Mouse (Mus musculus): ENCODE measurements at regions not wholly inside any gene's neighbourhood (a gene's known extent, or its start where the extent isn't known, plus 50 kb on each side); places are given as distances from the start of the nearest gene placed in this dataset.

GRCm38 (mm10) chr3:148475862-148476261 is 514.5 kb downstream of the Adgrl2 start:
- TF ChIP-seq POLR2A (IDR thresholded peaks at IDR 0.05; ENCODE audit: borderline replicate concordance, low read depth, low read length) (no peak), CTCF (IDR thresholded peaks at IDR 0.05; ENCODE audit: low read depth, low read length) (no peak)
- no peak overlapping the region for H3K27ac ChIP-seq (ENCODE audit: insufficient read depth, low read depth, low read length)
- H3K4me3 ChIP-seq (ENCODE audit: insufficient read depth, low read length), result no peak overlapping the region
- no peaks in the 10 kb centered on the region for H3K4me1 ChIP-seq (ENCODE audit: control insufficient read depth, insufficient read depth, low read length)

GRCm38 (mm10) chr3:148472943-148473444 is 517.4 kb downstream of the Adgrl2 start:
- no peak for TF ChIP-seq POLR2A (IDR thresholded peaks at IDR 0.05; ENCODE audit: borderline replicate concordance, low read depth, low read length)
- TF ChIP-seq CTCF (IDR thresholded peaks at IDR 0.05; ENCODE audit: low read depth, low read length), result no peak
- Histone ChIP-seq H3K4me1 (ENCODE audit: control insufficient read depth, insufficient read depth, low read length) (no peaks in the 10 kb centered on the region), H3K4me3 (ENCODE audit: insufficient read depth, low read length) (no peak overlapping the region), H3K27ac (ENCODE audit: insufficient read depth, low read depth, low read length) (no peak overlapping the region)

DNA sequence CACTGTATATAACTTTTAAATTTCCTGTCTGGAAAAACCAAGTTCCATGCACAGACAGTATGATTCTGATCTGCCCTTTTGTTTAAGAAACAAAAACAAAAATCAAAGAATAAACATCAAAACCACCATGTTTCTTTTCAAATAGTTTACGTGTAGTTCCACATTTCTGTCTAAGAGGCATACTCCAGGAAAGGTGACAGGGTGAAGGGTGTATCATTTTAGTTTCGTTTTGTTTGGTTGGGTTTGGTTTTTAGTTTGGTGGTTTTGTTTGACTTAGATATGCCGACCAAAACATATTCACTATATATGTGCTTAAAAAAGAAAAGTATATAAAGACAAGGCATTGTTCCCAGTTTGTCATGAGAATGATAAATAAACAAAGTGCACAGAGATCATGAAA is 524.9 kb downstream of the Adgrl2 start:
- TF ChIP-seq CTCF (IDR thresholded peaks at IDR 0.05; ENCODE audit: low read depth, low read length), result no peak
- no peak for TF ChIP-seq POLR2A (IDR thresholded peaks at IDR 0.05; ENCODE audit: borderline replicate concordance, low read depth, low read length)
- no peak overlapping the region for H3K4me3 ChIP-seq (ENCODE audit: insufficient read depth, low read length)
- no peak overlapping the region for H3K27ac ChIP-seq (ENCODE audit: insufficient read depth, low read depth, low read length)
- no peaks in the 10 kb centered on the region for H3K4me1 ChIP-seq (ENCODE audit: control insufficient read depth, insufficient read depth, low read length)

- Histone ChIP-seq H3K4me3 (ENCODE audit: insufficient read depth, low read length) (no peak overlapping the region), H3K4me1 (ENCODE audit: control insufficient read depth, insufficient read depth, low read length) (no peaks in the 10 kb centered on the region), H3K27ac (ENCODE audit: insufficient read depth, low read depth, low read length) (no peak overlapping the region)
- TF ChIP-seq CTCF (IDR thresholded peaks at IDR 0.05; ENCODE audit: low read depth, low read length) (no peak), POLR2A (IDR thresholded peaks at IDR 0.05; ENCODE audit: borderline replicate concordance, low read depth, low read length) (no peak)
Measured at GRCm38 (mm10) chr3:148462791-148463190, 527.6 kb downstream of the Adgrl2 start.

- TF ChIP-seq CTCF (IDR thresholded peaks at IDR 0.05; ENCODE audit: low read depth, low read length), result no peak
- TF ChIP-seq POLR2A (IDR thresholded peaks at IDR 0.05; ENCODE audit: borderline replicate concordance, low read depth, low read length), result no peak
- Histone ChIP-seq H3K27ac (ENCODE audit: insufficient read depth, low read depth, low read length) (no peak overlapping the region), H3K4me3 (ENCODE audit: insufficient read depth, low read length) (no peak overlapping the region), H3K4me1 (ENCODE audit: control insufficient read depth, insufficient read depth, low read length) (no peaks in the 10 kb centered on the region)
Measured at GRCm38 (mm10) chr3:148448888-148449287, 541.5 kb downstream of the Adgrl2 start.

DNA sequence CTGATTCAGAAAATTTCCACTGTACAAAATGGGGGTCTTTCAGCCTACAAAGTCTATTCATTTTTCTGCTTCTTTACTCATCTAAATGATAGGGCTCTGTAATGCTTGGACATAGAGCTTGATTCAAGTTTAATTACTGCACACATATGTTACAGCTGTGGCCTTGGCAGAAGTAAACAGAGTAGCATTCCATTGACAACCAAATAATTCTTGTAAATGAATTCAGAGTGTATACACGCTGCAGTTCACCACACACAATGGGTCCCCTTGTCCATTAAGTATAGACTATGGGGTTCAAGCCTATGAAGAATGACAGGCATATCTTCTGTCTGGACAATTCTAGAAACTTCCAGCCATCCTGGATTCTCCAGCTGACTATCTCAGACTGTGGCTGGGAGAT is 541.9 kb downstream of the Adgrl2 start:
- Histone ChIP-seq H3K4me3 (ENCODE audit: insufficient read depth, low read length) (no peak overlapping the region), H3K27ac (ENCODE audit: insufficient read depth, low read depth, low read length) (no peak overlapping the region), H3K4me1 (ENCODE audit: control insufficient read depth, insufficient read depth, low read length) (no peaks in the 10 kb centered on the region)
- TF ChIP-seq CTCF (IDR thresholded peaks at IDR 0.05; ENCODE audit: low read depth, low read length) (no peak), POLR2A (IDR thresholded peaks at IDR 0.05; ENCODE audit: borderline replicate concordance, low read depth, low read length) (no peak)

DNA sequence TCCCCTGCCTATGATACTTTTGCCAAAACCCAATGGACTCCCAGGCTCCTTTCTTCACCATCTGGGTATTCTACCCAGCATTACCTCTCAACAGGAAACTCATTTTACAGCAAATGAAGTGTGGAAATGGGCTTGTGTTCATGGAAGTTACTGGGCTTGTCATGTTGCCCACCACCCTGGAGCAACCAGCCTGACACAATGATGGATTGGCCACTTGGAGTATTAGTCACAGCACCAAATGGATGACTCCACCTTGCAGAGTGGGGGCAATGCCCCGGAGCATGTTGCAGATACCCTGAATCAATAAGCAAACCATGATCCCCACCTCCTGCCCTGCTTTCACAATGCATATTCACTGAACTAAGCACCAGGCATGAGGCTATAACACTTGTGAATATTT is 543.5 kb downstream of the Adgrl2 start:
- no peak overlapping the region for H3K27ac ChIP-seq (ENCODE audit: insufficient read depth, low read depth, low read length)
- no peaks in the 10 kb centered on the region for H3K4me1 ChIP-seq (ENCODE audit: control insufficient read depth, insufficient read depth, low read length)
- TF ChIP-seq POLR2A (IDR thresholded peaks at IDR 0.05; ENCODE audit: borderline replicate concordance, low read depth, low read length), result no peak
- no peak for TF ChIP-seq CTCF (IDR thresholded peaks at IDR 0.05; ENCODE audit: low read depth, low read length)
- no peak overlapping the region for H3K4me3 ChIP-seq (ENCODE audit: insufficient read depth, low read length)

- TF ChIP-seq CTCF (IDR thresholded peaks at IDR 0.05; ENCODE audit: low read depth, low read length) (no peak), POLR2A (IDR thresholded peaks at IDR 0.05; ENCODE audit: borderline replicate concordance, low read depth, low read length) (no peak)
- Histone ChIP-seq H3K27ac (ENCODE audit: insufficient read depth, low read depth, low read length) (no peak overlapping the region), H3K4me1 (ENCODE audit: control insufficient read depth, insufficient read depth, low read length) (no peaks in the 10 kb centered on the region), H3K4me3 (ENCODE audit: insufficient read depth, low read length) (no peak overlapping the region)
Measured at GRCm38 (mm10) chr3:148443012-148443411, 547.3 kb downstream of the Adgrl2 start.

DNA sequence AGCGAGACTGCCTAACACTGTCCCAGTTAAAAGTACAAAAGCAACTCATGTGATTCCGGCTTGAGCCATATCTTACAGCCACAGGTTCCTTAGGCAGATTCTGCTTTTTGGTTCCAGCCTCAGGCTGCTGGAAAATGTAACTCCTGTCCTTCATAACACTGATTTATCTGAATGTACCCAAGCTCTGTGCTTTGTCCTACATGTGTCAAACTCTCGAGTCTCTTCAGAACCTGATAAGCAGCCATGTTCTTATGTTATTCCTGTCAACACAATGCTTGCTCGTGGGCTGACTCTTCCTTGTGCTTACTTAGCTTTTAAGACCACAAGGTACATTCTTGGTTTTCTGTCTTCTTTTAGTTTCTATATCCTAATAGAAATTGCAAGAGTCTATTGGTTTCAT is 556.3 kb downstream of the Adgrl2 start:
- H3K4me3 ChIP-seq (ENCODE audit: insufficient read depth, low read length), result no peak overlapping the region
- no peaks in the 10 kb centered on the region for H3K4me1 ChIP-seq (ENCODE audit: control insufficient read depth, insufficient read depth, low read length)
- H3K27ac ChIP-seq (ENCODE audit: insufficient read depth, low read depth, low read length), result no peak overlapping the region
- TF ChIP-seq CTCF (IDR thresholded peaks at IDR 0.05; ENCODE audit: low read depth, low read length) (no peak), POLR2A (IDR thresholded peaks at IDR 0.05; ENCODE audit: borderline replicate concordance, low read depth, low read length) (no peak)

GRCm38 (mm10) chr3:148429012-148429865 is 561.1 kb downstream of the Adgrl2 start:
- Histone ChIP-seq H3K27ac (ENCODE audit: insufficient read depth, low read depth, low read length) (no peak overlapping the region), H3K4me3 (ENCODE audit: insufficient read depth, low read length) (no peak overlapping the region), H3K4me1 (ENCODE audit: control insufficient read depth, insufficient read depth, low read length) (no peaks in the 10 kb centered on the region)
- TF ChIP-seq POLR2A (IDR thresholded peaks at IDR 0.05; ENCODE audit: borderline replicate concordance, low read depth, low read length) (no peak), CTCF (IDR thresholded peaks at IDR 0.05; ENCODE audit: low read depth, low read length) (no peak)
